Mouse (Mus musculus): Measurements from ENCODE around the gene Cdx4.

GRCm38 (mm10) chrX:103371221-103371620, 50.0 kb downstream of the Cdx4 start:
- TF ChIP-seq EP300 (IDR thresholded peaks at IDR 0.05; ENCODE audit: low read depth) (no peak), CTCF (IDR thresholded peaks at IDR 0.05; ENCODE audit: low read depth) (no peak)
